Mouse (Mus musculus) MN1 (cell line): ENCODE measurements around the gene Btk.
"Not testable (repeated sequence)": the region's sequence is repeated elsewhere in the genome, so short reads cannot be mapped to it uniquely, and the experiment has no call there.

Source experiments
- DNase-seq: peaks from one replicate; pipeline ENCODE4 v3.0.0-alpha.2; 2016; ENCODE audit warnings: low spot score

Btk gene

DNA sequence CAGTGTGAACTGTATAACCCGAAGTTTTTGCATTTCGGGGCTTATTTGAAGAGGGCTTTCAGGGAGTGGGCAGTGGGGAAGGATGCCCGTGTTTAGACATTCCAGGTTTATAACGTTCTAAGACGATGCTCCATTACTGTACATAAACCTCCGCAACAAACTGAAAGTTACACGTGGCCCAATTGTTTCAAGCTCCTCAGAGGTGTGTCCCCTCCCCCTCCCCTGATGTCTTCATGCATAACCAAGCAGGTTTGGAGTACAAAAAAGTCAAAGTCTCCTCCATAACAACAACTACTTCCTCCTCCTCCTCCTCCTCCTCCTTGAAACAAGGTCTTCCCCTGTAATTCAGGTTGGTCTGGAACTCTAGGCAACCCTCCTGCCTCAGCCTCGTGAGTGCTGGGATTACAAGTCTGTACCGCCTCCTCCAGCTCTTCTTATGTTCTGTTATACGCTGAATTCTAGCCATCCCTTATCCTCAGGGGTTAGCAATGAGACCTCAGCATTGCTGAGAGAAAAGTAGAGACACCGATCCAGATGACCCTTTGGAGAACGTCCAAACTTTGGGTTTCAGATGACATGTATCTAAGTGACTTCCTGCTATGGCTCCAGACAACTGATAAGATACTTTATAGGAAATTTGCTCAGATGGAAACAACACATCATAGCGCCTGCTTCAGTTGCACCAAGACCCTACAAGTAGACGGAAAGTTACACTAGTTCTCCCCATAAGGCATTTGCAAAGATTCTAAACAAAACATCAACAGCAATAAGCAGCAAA is 2.7 kb downstream of the Btk start:
- no peak for DNase-seq

DNA sequence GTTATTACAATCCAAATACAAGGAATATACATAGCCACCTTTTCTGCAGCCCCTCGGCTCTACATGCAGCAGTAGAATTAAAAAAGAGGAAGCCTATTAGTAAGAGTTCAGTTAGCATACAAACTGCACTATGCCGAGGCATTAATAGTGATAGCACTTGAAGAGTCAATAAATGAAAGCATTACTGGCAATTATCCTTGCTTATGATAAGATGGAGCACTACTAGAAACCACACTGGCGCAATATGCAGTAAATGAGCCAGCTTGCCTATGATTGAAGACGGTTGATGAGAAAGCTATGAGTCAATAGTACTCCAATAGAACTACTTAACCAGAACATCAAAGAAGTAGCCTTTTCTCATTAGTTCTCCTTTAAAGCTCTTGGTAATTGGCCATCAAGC is 5.5 kb downstream of the Btk start:
- no peak for DNase-seq

DNA sequence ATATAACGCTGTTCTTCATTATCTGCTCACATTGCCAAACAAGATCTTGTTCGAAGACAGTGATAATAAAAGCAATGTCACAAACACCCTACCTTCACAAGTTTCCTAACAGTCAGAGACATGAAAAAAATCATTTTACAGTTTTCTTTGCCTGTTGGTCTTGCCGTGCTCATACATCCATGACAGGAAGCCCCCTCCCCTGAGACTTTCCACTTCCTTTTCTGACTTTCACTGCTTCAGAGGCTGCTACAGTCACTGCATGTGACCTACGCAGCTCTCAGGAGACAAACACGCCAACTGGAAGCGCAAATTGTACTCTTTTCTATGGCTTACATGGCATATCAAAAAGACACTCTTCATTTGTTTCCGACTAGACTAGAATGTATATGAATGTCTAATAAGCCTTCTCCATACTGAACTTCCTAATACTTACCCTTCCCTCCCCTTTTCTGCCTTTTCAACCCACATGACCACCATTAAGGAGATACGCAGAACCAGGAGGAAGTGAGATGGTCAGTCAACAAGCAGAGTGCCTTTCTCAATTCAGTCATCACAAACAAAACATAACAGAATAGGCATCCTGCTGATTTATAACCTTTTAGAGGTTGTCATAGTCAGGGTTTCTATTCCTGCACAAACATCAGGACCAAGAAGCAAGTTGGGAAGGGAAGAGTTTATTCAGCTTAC is 16.7 kb downstream of the Btk start:
- no peak for DNase-seq

DNA sequence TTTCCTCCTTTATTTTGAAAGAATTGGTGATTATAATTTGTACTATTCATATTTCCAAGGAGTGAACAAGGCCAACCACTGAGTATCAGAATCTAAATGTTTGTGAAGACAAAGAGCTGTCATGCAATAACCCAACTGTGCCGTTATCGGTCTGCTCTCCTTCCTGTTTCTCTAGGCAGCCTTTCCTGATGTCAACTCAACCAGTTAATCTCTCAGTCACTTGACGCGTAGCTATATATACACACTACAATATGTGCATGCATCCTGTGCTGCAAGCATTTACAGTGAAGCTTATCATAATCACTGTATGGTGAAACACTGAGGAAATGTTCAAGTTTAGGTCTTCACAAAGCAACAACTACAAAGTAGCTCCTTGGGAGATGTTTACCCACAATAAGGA is 19.0 kb downstream of the Btk start:
- no peak for DNase-seq

DNA sequence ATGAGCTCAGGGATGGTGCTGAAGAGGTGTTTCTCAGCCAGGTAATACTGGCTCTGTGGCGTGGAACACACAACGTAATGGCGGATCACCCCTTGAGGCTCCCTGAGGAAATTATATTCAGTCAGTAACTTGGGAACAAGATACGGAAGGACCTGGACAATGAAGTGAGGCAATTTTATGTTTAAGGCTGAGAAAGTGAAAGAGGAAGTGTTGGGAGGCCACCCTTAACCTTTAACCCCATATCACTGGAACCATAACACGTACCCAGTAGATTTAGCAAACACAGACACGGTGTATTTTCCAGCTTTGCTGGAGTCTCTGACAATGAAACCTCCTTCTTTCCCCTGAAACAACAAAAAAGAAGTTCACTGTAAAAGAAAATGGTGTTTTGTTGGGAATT is 28.9 kb downstream of the Btk start:
- DNase-seq = no peak

DNA sequence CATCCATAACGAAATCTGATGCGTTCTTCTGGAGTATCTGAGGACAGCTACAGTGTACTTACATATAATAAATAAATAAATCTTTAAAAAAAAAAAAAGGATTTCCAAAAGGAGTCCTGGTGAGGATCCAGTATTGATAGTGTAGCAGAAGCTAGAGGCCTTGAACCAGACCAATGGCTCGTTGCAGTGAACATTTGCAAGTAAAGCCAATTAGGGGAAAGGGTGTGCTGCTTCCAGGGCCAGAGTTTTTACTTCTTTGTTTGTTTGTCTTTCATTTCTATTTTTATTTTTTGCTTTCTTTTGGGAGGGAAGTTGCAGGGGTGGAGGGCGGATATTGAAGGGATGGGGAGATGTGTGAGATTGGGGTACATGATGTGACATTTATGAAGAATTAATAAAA is 30.0 kb downstream of the Btk start:
- DNase-seq = no peak

DNA sequence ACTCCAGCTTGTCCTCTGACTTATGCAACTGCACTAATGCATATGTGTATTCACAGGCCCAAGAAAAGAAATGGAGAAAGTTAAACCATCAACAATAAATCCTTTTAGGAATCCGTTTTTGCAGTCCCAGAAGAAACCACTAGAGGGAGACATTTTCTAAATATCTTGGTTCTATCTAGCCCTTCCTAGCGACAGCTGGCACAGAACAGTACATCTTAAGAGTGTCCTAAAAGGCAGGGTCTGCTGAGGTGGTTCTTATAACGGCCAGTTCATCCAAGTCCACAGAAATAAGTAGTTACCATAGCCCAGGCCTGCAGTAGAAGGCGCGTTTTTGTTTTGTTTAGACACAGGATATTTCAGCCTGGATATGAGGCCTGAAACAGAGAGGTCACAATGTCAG is 32.5 kb downstream of the Btk start:
- DNase-seq = peak; percentile 65

DNA sequence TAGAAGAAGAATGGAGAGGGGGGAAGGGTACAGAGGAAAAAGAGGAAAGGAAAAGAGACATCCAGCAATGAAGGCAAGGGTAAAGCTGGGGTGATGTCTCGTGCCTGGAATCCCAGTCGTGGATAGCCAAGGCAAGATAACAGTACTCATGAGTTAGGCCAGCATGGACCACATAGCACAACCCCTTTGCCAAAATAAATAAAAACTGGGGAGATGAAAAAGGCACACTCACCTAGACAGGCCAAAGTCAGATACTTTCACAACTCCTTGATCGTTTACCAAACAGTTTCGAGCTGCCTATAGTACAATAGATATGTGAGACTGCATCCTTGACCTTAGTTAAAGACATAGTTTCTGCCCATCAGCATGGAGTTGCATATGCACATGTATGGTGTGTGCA is 36.0 kb downstream of the Btk start:
- DNase-seq = no peak

DNA sequence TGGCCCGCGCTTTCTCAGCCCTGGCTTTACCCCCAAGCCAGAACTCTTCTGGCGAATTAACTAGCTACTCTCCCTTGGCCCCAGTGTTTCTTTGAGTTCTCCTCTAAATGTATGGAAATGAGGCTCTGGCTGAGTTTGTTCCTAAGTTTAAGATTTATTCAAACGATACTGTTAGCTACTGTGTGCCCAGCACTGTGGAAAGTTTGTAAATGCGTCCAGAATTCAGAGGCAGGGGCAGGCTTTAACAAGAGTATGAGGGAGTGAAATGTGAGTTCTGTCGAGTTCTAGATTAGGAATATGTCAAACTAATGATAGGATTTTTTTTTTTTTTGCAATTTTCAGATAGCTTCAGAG is 41.4 kb downstream of the Btk start:
- no peak for DNase-seq

DNA sequence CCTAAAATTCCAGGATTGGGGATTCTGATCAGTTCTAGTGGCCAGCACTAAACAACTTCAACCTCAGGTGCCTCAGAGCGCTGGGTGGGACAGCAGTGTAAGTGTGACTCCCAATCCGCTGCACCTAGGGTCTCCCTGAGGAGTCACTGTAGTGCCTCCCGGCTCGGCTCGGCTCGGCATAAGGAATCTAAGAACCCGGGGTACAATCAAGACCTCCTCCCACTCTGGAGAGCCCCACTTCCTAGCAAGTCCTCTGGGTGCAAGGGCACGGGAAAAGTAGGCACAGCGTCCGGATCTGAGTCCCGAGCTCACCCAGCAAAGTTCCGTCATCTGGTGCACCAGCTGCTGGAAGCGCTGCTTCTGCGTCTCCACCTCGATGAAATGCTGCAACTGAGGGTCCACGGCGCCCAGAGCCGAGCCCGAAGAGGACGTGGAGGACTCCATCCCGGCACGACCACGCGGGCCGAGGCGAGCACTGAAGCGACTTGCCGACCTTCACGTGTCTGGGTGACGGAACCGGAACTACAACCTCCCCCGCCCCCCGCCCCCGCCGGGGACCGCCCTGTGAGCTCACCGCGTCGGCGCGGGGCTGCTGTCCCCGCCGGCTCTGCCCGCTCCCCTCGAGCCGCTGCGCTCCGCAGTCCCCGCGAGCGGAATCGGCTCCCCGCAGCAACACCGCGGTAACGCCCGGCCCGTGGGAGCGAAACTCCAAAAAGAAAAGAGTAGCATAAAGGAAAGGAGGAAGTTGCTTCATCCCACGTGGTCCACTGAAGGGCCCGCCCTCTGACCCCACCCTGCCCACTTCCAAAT is 42.0 kb downstream of the Btk start, which contains the start of gene Timm8a1:
Timm8a1 (minus strand) TSS at position 721 of the 810 bp plus-strand sequence.
- peak; percentile 46 for DNase-seq

DNA sequence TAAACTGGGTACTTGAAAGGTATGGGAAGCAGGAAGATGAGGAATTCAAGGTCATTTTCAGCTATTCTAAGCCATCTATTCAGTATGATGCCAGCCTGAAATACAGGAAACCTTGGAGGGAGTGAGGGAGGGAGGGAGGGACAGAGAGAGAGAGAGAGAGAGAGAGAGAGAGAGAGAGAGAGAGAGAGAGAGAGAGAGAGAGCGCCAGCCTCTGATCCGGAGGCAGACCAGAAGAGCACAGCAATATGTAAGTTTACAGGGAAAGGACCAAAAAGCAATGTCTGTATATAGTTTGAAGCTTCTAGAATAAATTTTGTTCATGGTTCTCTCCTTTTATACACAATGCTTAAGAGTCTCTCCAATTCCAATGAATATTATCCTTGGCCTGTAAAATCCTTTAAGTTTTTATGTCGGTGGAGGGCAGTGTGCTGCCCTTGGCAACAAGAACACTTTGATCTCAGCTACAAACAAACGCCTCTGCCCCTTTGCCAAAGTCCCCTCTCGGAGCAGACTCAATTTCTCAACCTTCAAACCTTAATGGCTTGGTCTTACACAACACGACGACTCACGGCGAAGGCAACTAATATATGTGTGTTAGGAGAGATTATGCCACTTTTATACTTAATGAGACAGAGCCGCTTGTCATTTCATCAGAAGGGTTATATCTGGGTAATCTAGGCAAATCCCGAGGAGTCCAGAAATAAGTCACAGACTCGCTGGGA is 42.8 kb downstream of the Btk start:
- DNase-seq = peak; percentile 29

DNA sequence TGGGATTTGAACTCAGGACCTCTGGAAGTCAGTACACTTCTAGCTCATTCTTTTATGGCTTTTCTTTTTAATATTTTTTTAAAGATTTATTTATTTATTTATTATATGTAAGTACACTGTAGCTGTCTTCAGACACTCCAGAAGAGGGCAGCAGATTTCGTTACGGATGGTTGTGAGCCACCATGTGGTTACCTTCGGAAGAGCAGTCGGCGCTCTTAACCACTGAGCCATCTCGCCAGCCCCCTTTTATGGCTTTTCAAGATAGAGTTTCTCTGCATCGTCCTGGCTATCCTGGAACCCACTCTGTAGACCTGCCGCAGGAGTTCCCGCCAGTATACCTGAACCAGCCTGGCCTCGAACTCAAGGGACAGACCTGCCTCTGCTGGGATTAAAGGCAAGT is 43.6 kb downstream of the Btk start:
- not testable (repeated sequence) for DNase-seq

DNA sequence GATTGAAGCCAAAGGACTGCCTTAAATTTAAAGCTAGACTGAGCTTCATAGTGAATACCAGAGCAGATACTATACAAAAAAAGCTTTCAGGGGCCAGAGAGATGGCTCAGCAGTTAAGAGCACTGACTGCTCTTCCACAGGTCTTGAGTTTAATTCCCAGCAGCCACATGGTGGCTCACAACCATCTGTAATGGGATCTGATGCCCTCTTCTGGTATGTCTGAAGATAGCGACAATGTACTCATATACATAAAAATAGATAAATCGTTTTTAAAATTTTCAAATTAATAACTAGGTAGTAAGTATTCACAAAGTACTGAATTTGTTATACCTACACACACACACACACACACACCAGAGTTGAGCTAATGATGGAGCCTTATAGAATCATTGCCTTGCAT is 50.0 kb downstream of the Btk start:
- DNase-seq = no peak

DNA sequence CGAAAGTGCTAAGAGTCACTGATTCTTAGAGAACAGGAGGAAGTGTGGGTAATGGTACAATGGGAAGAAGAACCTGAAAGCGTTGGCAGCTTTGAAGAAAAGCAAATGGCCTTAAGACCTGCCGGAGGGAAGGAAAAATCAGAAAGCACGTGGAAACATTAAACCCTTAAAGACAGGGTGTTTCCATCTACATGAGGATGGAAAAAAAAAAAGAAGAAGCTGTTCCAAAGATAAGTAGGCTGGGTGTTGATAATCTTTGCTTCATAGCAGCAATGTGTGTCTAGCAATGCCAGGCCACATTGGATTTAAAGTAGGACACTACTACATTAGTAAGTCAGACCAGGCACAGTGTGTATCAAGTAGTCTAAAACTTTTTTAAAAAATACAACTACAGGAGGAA is 58.1 kb downstream of the Btk start:
- DNase-seq = no peak

DNA sequence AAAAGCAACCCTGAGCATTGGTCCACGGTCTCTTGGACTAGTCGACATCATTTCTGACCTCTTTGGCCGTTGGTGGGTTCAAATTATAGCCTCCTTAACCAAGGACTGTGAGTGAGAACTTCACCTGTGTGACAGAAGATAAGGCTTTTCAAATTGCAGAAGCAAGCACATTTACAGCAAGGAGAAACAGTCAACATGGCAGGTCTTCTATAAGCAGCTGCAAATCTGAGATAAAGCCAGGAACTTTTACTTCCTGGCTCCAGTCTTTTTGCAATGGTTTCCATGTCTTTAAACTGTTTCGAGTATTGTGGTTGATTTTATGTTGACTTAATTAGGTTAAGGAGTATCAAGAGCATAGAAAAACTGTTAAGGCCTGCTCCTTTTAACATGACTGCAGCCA is 59.6 kb downstream of the Btk start:
- DNase-seq = no peak

DNA sequence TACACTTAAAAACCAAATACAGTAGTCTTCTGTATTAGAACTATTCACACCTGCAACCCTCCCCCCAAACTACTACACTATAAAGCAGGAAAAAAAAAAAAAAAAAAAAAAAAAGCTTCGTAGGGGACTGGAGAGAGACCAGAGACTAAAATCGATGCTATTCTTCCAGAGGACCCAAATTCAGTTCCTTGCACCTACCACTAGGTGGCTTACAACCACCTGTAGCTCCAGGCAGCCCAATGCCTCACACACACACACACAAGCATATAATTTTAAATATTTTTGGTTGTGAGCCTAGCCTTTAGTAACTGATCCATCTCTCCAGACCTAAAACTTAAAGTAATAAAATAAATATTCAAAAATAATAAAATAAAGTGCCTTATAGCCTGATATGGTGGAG is 73.9 kb downstream of the Btk start:
- DNase-seq = no peak

DNA sequence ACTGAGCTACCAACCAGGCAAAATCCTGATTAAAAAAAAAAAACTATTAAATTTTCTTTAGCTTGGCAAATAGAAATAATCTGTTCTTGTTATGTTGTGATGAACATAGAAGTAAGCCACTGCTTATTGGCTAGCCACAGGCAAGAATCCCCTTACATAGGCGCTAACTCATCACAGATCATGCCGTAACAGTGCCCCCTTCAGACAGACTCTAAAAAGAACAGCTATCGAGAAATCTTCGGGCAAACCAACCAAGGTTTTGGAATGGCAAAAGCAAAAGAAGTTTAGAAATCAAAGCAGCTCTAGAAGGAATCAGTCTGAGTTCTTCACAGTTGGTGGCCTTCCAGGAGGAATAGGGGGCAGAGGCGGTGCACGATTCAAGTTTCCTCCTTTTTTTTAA is 75.4 kb downstream of the Btk start:
- no peak for DNase-seq

DNA sequence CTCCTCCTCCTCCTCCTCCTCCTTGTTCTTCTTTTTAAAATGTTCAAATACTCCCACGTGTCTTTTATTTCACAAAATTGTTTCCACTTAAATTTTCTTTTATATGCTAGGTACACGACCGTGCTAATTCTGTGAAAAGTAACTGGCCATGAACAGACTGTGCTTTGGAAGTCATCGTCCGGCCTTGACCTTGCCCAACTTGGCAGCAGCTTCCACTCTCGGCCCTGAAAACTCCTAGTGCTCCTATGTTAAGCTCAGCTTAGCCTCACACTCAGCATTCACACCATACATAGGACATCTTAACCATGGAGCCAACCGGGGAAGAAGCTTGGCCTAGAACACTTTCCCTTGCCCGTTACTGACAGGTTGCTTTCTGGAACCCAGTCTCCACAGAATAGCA is 82.7 kb downstream of the Btk start:
- no peak for DNase-seq
